Mouse (Mus musculus): Measurements from ENCODE around the gene Slc26a11. TPM values are rescaled to one million over a fixed set of nuclear protein-coding genes. Genes with fewer than 3 reads are reported as not detected.

The Slc26a11 gene
- total RNA-seq, 1 experiment, result 4.4 TPM

- DNase-seq (ENCODE audit: low read depth, low spot score), result peak; percentile 63
- no peak for TF ChIP-seq ZC3H11A (IDR thresholded peaks at IDR 0.05; ENCODE audit: borderline replicate concordance, low read depth, low read length)
- no peaks in the 10 kb centered on the region for H3K4me1 ChIP-seq (ENCODE audit: control insufficient read depth in 2 of 2, insufficient read depth in 2 of 2, low read length in 2 of 2, poor library complexity in 1 of 2)
- no peak overlapping the region for H3K4me3 ChIP-seq (ENCODE audit: insufficient read depth in 1 of 2, low read depth in 1 of 2, low read length in 2 of 2, poor library complexity in 1 of 2, severe bottlenecking in 1 of 2)
- H3K9ac ChIP-seq (ENCODE audit: insufficient read depth, low read depth, low read length, poor library complexity, severe bottlenecking), result no peak overlapping the region
- no peaks in the 10 kb centered on the region for H3K9me3 ChIP-seq (ENCODE audit: control insufficient read depth, insufficient read depth, low read depth, low read length)
- H3K36me3 ChIP-seq (ENCODE audit: control insufficient read depth, insufficient read depth, low read length, poor library complexity, severe bottlenecking), result no peaks in the 10 kb centered on the region
- no peak overlapping the region for H3K27ac ChIP-seq (ENCODE audit: insufficient read depth, low read depth, low read length, poor library complexity, severe bottlenecking)
- in situ Hi-C loops (cut with MboI; ENCODE audit: low sequenced_read_pairs in 2 of 2, unreplicated experiment in 2 of 2), result no loop called here
Observed at GRCm38 (mm10) chr11:119325068-119325467, 30.3 kb upstream of the Slc26a11 start.

GRCm38 (mm10) chr11:119330592-119330991 is 24.8 kb upstream of the Slc26a11 start:
- TF ChIP-seq CHD2 (IDR thresholded peaks at IDR 0.05; ENCODE audit: low read depth, low read length) (no peak), HCFC1 (IDR thresholded peaks at IDR 0.05; ENCODE audit: borderline replicate concordance, insufficient read depth, low read length) (no peak), ZC3H11A (IDR thresholded peaks at IDR 0.05; ENCODE audit: borderline replicate concordance, low read depth, low read length) (no peak), ZNF384 (IDR thresholded peaks at IDR 0.05; ENCODE audit: low read depth, low read length) (no peak), MAFK (IDR thresholded peaks at IDR 0.05; ENCODE audit: insufficient read depth, low read depth, low read length) (no peak)
- H3K4me1 ChIP-seq (ENCODE audit: control insufficient read depth in 2 of 2, insufficient read depth in 2 of 2, low read length in 2 of 2, poor library complexity in 1 of 2), result no peaks in the 10 kb centered on the region; a peak in 1 of 4 replicates
- no peak overlapping the region for H3K27ac ChIP-seq (ENCODE audit: insufficient read depth, low read depth, low read length, poor library complexity, severe bottlenecking)
- in situ Hi-C loops (cut with MboI; ENCODE audit: low sequenced_read_pairs in 2 of 2, unreplicated experiment in 2 of 2), result no loop called here
- no peaks in the 10 kb centered on the region for H3K36me3 ChIP-seq (ENCODE audit: control insufficient read depth, insufficient read depth, low read length, poor library complexity, severe bottlenecking)
- H3K4me3 ChIP-seq (ENCODE audit: insufficient read depth in 1 of 2, low read depth in 1 of 2, low read length in 2 of 2, poor library complexity in 1 of 2, severe bottlenecking in 1 of 2), result no peak overlapping the region
- DNase-seq (ENCODE audit: low read depth, low spot score), result no peak
- H3K9ac ChIP-seq (ENCODE audit: insufficient read depth, low read depth, low read length, poor library complexity, severe bottlenecking), result no peak overlapping the region
- H3K9me3 ChIP-seq (ENCODE audit: control insufficient read depth, insufficient read depth, low read depth, low read length), result no peaks in the 10 kb centered on the region

GRCm38 (mm10) chr11:119331970-119332369 is 23.4 kb upstream of the Slc26a11 start:
- no peak overlapping the region for H3K4me3 ChIP-seq (ENCODE audit: insufficient read depth in 1 of 2, low read depth in 1 of 2, low read length in 2 of 2, poor library complexity in 1 of 2, severe bottlenecking in 1 of 2)
- H3K9me3 ChIP-seq (ENCODE audit: control insufficient read depth, insufficient read depth, low read depth, low read length), result no peaks in the 10 kb centered on the region
- no peak for TF ChIP-seq MAFK (IDR thresholded peaks at IDR 0.05; ENCODE audit: insufficient read depth, low read depth, low read length)
- TF ChIP-seq ZC3H11A (IDR thresholded peaks at IDR 0.05; ENCODE audit: borderline replicate concordance, low read depth, low read length), result no peak
- TF ChIP-seq HCFC1 (IDR thresholded peaks at IDR 0.05; ENCODE audit: borderline replicate concordance, insufficient read depth, low read length), result no peak
- no peak for TF ChIP-seq ZNF384 (IDR thresholded peaks at IDR 0.05; ENCODE audit: low read depth, low read length)
- no peak for TF ChIP-seq CHD2 (IDR thresholded peaks at IDR 0.05; ENCODE audit: low read depth, low read length)
- DNase-seq (ENCODE audit: low read depth, low spot score), result no peak
- H3K36me3 ChIP-seq (ENCODE audit: control insufficient read depth, insufficient read depth, low read length, poor library complexity, severe bottlenecking), result no peaks in the 10 kb centered on the region
- H3K27ac ChIP-seq (ENCODE audit: insufficient read depth, low read depth, low read length, poor library complexity, severe bottlenecking), result no peak overlapping the region
- no peaks in the 10 kb centered on the region; a peak in 1 of 4 replicates for H3K4me1 ChIP-seq (ENCODE audit: control insufficient read depth in 2 of 2, insufficient read depth in 2 of 2, low read length in 2 of 2, poor library complexity in 1 of 2)
- in situ Hi-C loops (cut with MboI; ENCODE audit: low sequenced_read_pairs in 2 of 2, unreplicated experiment in 2 of 2), result no loop called here
- H3K9ac ChIP-seq (ENCODE audit: insufficient read depth, low read depth, low read length, poor library complexity, severe bottlenecking), result no peak overlapping the region

- no peak for TF ChIP-seq HCFC1 (IDR thresholded peaks at IDR 0.05; ENCODE audit: borderline replicate concordance, insufficient read depth, low read length)
- no peak for TF ChIP-seq CHD2 (IDR thresholded peaks at IDR 0.05; ENCODE audit: low read depth, low read length)
- no peak for TF ChIP-seq ZC3H11A (IDR thresholded peaks at IDR 0.05; ENCODE audit: borderline replicate concordance, low read depth, low read length)
- no peak for TF ChIP-seq MAFK (IDR thresholded peaks at IDR 0.05; ENCODE audit: insufficient read depth, low read depth, low read length)
- no peak for TF ChIP-seq ZNF384 (IDR thresholded peaks at IDR 0.05; ENCODE audit: low read depth, low read length)
- Histone ChIP-seq H3K4me3 (ENCODE audit: insufficient read depth in 1 of 2, low read depth in 1 of 2, low read length in 2 of 2, poor library complexity in 1 of 2, severe bottlenecking in 1 of 2) (no peak overlapping the region), H3K36me3 (ENCODE audit: control insufficient read depth, insufficient read depth, low read length, poor library complexity, severe bottlenecking) (no peaks in the 10 kb centered on the region), H3K4me1 (ENCODE audit: control insufficient read depth in 2 of 2, insufficient read depth in 2 of 2, low read length in 2 of 2, poor library complexity in 1 of 2) (no peaks in the 10 kb centered on the region), H3K9ac (ENCODE audit: insufficient read depth, low read depth, low read length, poor library complexity, severe bottlenecking) (no peak overlapping the region), H3K9me3 (ENCODE audit: control insufficient read depth, insufficient read depth, low read depth, low read length) (no peaks in the 10 kb centered on the region), H3K27ac (ENCODE audit: insufficient read depth, low read depth, low read length, poor library complexity, severe bottlenecking) (no peak overlapping the region)
- no peak for DNase-seq (ENCODE audit: low read depth, low spot score)
- in situ Hi-C loops (cut with MboI; ENCODE audit: low sequenced_read_pairs in 2 of 2, unreplicated experiment in 2 of 2), result no loop called here
Observed at GRCm38 (mm10) chr11:119338271-119339059, 16.9 kb upstream of the Slc26a11 start.

Data from ES-E14 (cell line).